Mouse (Mus musculus): ENCODE measurements around the gene Dennd2a. TPM values are rescaled to one million over a fixed set of nuclear protein-coding genes. Genes with fewer than 3 reads are reported as not detected.

Gene Dennd2a
- polyA plus RNA-seq, 1 experiment from 2014 or later: 26.1 TPM

- no peaks in the 10 kb centered on the region for H3K27me3 ChIP-seq
Measured at GRCm38 (mm10) chr6:39528671-39529535, 28.8 kb downstream of the Dennd2a start.

GRCm38 (mm10) chr6:39527811-39528210 is 29.9 kb downstream of the Dennd2a start:
- H3K36me3 ChIP-seq: peaks cover 8% of the 10 kb centered on the region
- WGBS: 32% methylated on average over 4 of the region's 4 CpGs
- H3K9ac ChIP-seq: no peak overlapping the region
- peaks cover 34% of the 10 kb centered on the region for H3K4me1 ChIP-seq (replicated peaks)
- ATAC-seq (ENCODE audit: low read depth): peak; percentile 51
- H3K9me3 ChIP-seq: no peaks in the 10 kb centered on the region
- H3K4me2 ChIP-seq: no peak overlapping the region
- H3K27me3 ChIP-seq: no peaks in the 10 kb centered on the region
- H3K4me3 ChIP-seq: no peak overlapping the region
- peak overlapping the region; percentile 88 for H3K27ac ChIP-seq (replicated peaks)

More at GRCm38 (mm10) chr6:39528671-39529535, 28.8 kb downstream of the Dennd2a start:
- Histone ChIP-seq H3K4me2 (peak overlapping the region; percentile 24; the same call in 1 of the 2 replicates), H3K9ac (0 out of 2 replicates have a peak overlapping the region, but pooled peaks have one; percentile 26), H3K9me3 (no peaks in the 10 kb centered on the region), H3K4me1 (replicated peaks) (peaks cover 34% of the 10 kb centered on the region), H3K4me3 (no peak overlapping the region), H3K27ac (replicated peaks) (peak overlapping the region; percentile 88), H3K36me3 (no peaks in the 10 kb centered on the region)
- WGBS: 37% methylated on average over 12 of the region's 12 CpGs
- peak; percentile 91 for ATAC-seq (ENCODE audit: low read depth)

GRCm38 (mm10) chr6:39527337-39527784 is 30.3 kb downstream of the Dennd2a start:
- peaks cover 34% of the 10 kb centered on the region for H3K4me1 ChIP-seq (replicated peaks)
- H3K27ac ChIP-seq (replicated peaks): peak overlapping the region; percentile 88
- H3K9me3 ChIP-seq: no peaks in the 10 kb centered on the region
- ATAC-seq (ENCODE audit: low read depth): no peak
- 84% methylated on average over 7 of the region's 7 CpGs for WGBS
- H3K4me2 ChIP-seq: no peak overlapping the region
- H3K27me3 ChIP-seq: no peaks in the 10 kb centered on the region
- H3K4me3 ChIP-seq: no peak overlapping the region
- peaks cover 12% of the 10 kb centered on the region for H3K36me3 ChIP-seq
- H3K9ac ChIP-seq: no peak overlapping the region

- Histone ChIP-seq H3K27me3 (no peaks in the 10 kb centered on the region), H3K4me3 (no peak overlapping the region), H3K4me2 (no peak overlapping the region), H3K9ac (no peak overlapping the region), H3K27ac (replicated peaks) (no peak overlapping the region; the same call in 1 of the 2 replicates), H3K36me3 (peaks cover 18% of the 10 kb centered on the region), H3K9me3 (no peaks in the 10 kb centered on the region), H3K4me1 (replicated peaks) (peaks cover 34% of the 10 kb centered on the region)
- no peak for ATAC-seq (ENCODE audit: low read depth)
- WGBS: 76% methylated on average over 9 of the region's 10 CpGs
Measured at GRCm38 (mm10) chr6:39526797-39527196, 30.9 kb downstream of the Dennd2a start.

- 94% methylated on average over 13 of the region's 13 CpGs for WGBS
- no peak overlapping the region for H3K9ac ChIP-seq
- H3K4me3 ChIP-seq: no peak overlapping the region
- no peak for ATAC-seq (ENCODE audit: low read depth)
- H3K4me2 ChIP-seq: no peak overlapping the region
- peaks cover 50% of the 10 kb centered on the region for H3K36me3 ChIP-seq
- no peak overlapping the region for H3K27ac ChIP-seq (replicated peaks)
- 0 out of 2 replicates have a peak, but pooled peaks cover 11% of the 10 kb centered on the region for H3K9me3 ChIP-seq
- H3K4me1 ChIP-seq (replicated peaks): peaks cover 12% of the 10 kb centered on the region
- H3K27me3 ChIP-seq: no peaks in the 10 kb centered on the region
Measured at GRCm38 (mm10) chr6:39523161-39523560, 34.5 kb downstream of the Dennd2a start.

GRCm38 (mm10) chr6:39522425-39522824 is 35.2 kb downstream of the Dennd2a start:
- ATAC-seq (ENCODE audit: low read depth): no peak
- no peaks in the 10 kb centered on the region for H3K27me3 ChIP-seq
- no peak overlapping the region for H3K4me3 ChIP-seq
- no peak overlapping the region for H3K4me2 ChIP-seq
- H3K36me3 ChIP-seq: peaks cover 56% of the 10 kb centered on the region
- H3K27ac ChIP-seq (replicated peaks): no peak overlapping the region
- 0 out of 2 replicates have a peak, but pooled peaks cover 11% of the 10 kb centered on the region for H3K9me3 ChIP-seq
- WGBS: 85% methylated on average over 5 of the region's 5 CpGs
- H3K4me1 ChIP-seq (replicated peaks): peaks cover 5% of the 10 kb centered on the region
- H3K9ac ChIP-seq: no peak overlapping the region

GRCm38 (mm10) chr6:39515739-39516131 is 41.9 kb downstream of the Dennd2a start:
- H3K4me2 ChIP-seq: no peak overlapping the region
- WGBS: 32% methylated on average over 6 of the region's 6 CpGs
- ATAC-seq (ENCODE audit: low read depth): peak; percentile 57; the same call in 1 of the 2 replicates

GRCm38 (mm10) chr6:39515040-39515738 is 42.5 kb downstream of the Dennd2a start:
- Histone ChIP-seq H3K27ac (replicated peaks) (peak overlapping the region; percentile 80), H3K9ac (0 out of 2 replicates have a peak overlapping the region, but pooled peaks have one; percentile 43), H3K9me3 (0 out of 2 replicates have a peak, but pooled peaks cover 4% of the 10 kb centered on the region), H3K36me3 (peaks cover 29% of the 10 kb centered on the region), H3K27me3 (no peaks in the 10 kb centered on the region), H3K4me3 (no peak overlapping the region), H3K4me2 (no peak overlapping the region), H3K4me1 (replicated peaks) (peaks cover 18% of the 10 kb centered on the region)
- ATAC-seq (ENCODE audit: low read depth): peak; percentile 60; the same call in 1 of the 2 replicates
- WGBS: 61% methylated on average over 11 of the region's 11 CpGs

More at GRCm38 (mm10) chr6:39515739-39516131, 41.9 kb downstream of the Dennd2a start:
- Histone ChIP-seq H3K4me1 (replicated peaks) (peaks cover 18% of the 10 kb centered on the region), H3K27ac (replicated peaks) (peak overlapping the region; percentile 80), H3K9me3 (0 out of 2 replicates have a peak, but pooled peaks cover 9% of the 10 kb centered on the region), H3K9ac (no peak overlapping the region), H3K4me3 (no peak overlapping the region), H3K27me3 (no peaks in the 10 kb centered on the region), H3K36me3 (peaks cover 35% of the 10 kb centered on the region)

- Histone ChIP-seq H3K4me2 (no peak overlapping the region), H3K36me3 (peaks cover 80% of the 10 kb centered on the region), H3K27ac (replicated peaks) (no peak overlapping the region), H3K4me1 (replicated peaks) (no peaks in the 10 kb centered on the region), H3K4me3 (no peak overlapping the region), H3K27me3 (no peaks in the 10 kb centered on the region), H3K9me3 (no peaks in the 10 kb centered on the region), H3K9ac (no peak overlapping the region)
- WGBS: 81% methylated on average over 7 of the region's 7 CpGs
- ATAC-seq (ENCODE audit: low read depth): no peak
Measured at GRCm38 (mm10) chr6:39503476-39503875, 54.2 kb downstream of the Dennd2a start.

GRCm38 (mm10) chr6:39497165-39497564 is 60.5 kb downstream of the Dennd2a start:
- ATAC-seq (ENCODE audit: low read depth): no peak
- Histone ChIP-seq H3K9me3 (no peaks in the 10 kb centered on the region), H3K4me2 (no peak overlapping the region), H3K27ac (replicated peaks) (no peak overlapping the region), H3K4me3 (no peak overlapping the region), H3K36me3 (peaks cover 72% of the 10 kb centered on the region), H3K9ac (no peak overlapping the region), H3K27me3 (no peaks in the 10 kb centered on the region), H3K4me1 (replicated peaks) (peaks cover 18% of the 10 kb centered on the region)
- 91% methylated on average over 4 of the region's 4 CpGs for WGBS

GRCm38 (mm10) chr6:39493129-39493714 is 64.4 kb downstream of the Dennd2a start:
- peak; percentile 75 for ATAC-seq (ENCODE audit: low read depth)
- no peaks in the 10 kb centered on the region for H3K27me3 ChIP-seq
- 68% methylated on average over 12 of the region's 12 CpGs for WGBS
- H3K4me2 ChIP-seq: no peak overlapping the region
- no peaks in the 10 kb centered on the region for H3K9me3 ChIP-seq
- H3K9ac ChIP-seq: no peak overlapping the region
- H3K27ac ChIP-seq (replicated peaks): peak overlapping the region; percentile 78
- peaks cover 77% of the 10 kb centered on the region for H3K36me3 ChIP-seq
- peaks cover 28% of the 10 kb centered on the region for H3K4me1 ChIP-seq (replicated peaks)
- no peak overlapping the region for H3K4me3 ChIP-seq
